Mouse (Mus musculus): ENCODE results near the gene Ces1g.

The Ces1g gene

GRCm38 (mm10) chr8:93337207-93337606 is at the start of gene Ces1g:
TSS of gene Ces1g (minus strand) at chr8:93337308.
- no peak for DNase-seq (ENCODE audit: low read depth in 2 of 2, low spot score in 2 of 2)

GRCm38 (mm10) chr8:93379625-93380024 is 42.5 kb upstream of the Ces1g start, which contains the start of gene Ces1h:
TSS of gene Ces1h (minus strand) at chr8:93379725.
- DNase-seq (ENCODE audit: low read depth in 2 of 2, low spot score in 2 of 2), result no peak

GRCm38 (mm10) chr8:93369481-93369880 is 32.4 kb upstream of the Ces1g start:
- DNase-seq (ENCODE audit: low read depth in 2 of 2, low spot score in 2 of 2), result no peak

- no peak for DNase-seq (ENCODE audit: low read depth in 2 of 2, low spot score in 2 of 2)
Measured at GRCm38 (mm10) chr8:93360113-93360512, 23.0 kb upstream of the Ces1g start.

- no peak for DNase-seq (ENCODE audit: low read depth in 2 of 2, low spot score in 2 of 2)
Measured at GRCm38 (mm10) chr8:93339531-93339930, 2.4 kb upstream of the Ces1g start.

- no peak for DNase-seq (ENCODE audit: low read depth in 2 of 2, low spot score in 2 of 2)
Measured at GRCm38 (mm10) chr8:93332703-93333102, 4.4 kb downstream of the Ces1g start.

- DNase-seq (ENCODE audit: low read depth in 2 of 2, low spot score in 2 of 2), result no peak
Measured at GRCm38 (mm10) chr8:93331151-93331550, 6.0 kb downstream of the Ces1g start.

- no peak for DNase-seq (ENCODE audit: low read depth in 2 of 2, low spot score in 2 of 2)
Measured at GRCm38 (mm10) chr8:93325123-93325522, 12.0 kb downstream of the Ces1g start.

GRCm38 (mm10) chr8:93317031-93317430 is 20.1 kb downstream of the Ces1g start:
- DNase-seq (ENCODE audit: low read depth in 2 of 2, low spot score in 2 of 2), result no peak

GRCm38 (mm10) chr8:93315557-93315956 is 21.6 kb downstream of the Ces1g start:
- no peak for DNase-seq (ENCODE audit: low read depth in 2 of 2, low spot score in 2 of 2)

GRCm38 (mm10) chr8:93283896-93284295 is 53.2 kb downstream of the Ces1g start:
- DNase-seq (ENCODE audit: low read depth in 2 of 2, low spot score in 2 of 2), result no peak

GRCm38 (mm10) chr8:93282349-93282748 is 54.8 kb downstream of the Ces1g start:
- no peak for DNase-seq (ENCODE audit: low read depth in 2 of 2, low spot score in 2 of 2)

- DNase-seq (ENCODE audit: low read depth in 2 of 2, low spot score in 2 of 2), result no peak
Measured at GRCm38 (mm10) chr8:93279556-93279955, 57.6 kb downstream of the Ces1g start, which contains the start of gene Ces1f. TSS of gene Ces1f (minus strand) at chr8:93279747.

GRCm38 (mm10) chr8:93278176-93278805 is 58.8 kb downstream of the Ces1g start:
- no peak for DNase-seq (ENCODE audit: low read depth in 2 of 2, low spot score in 2 of 2)

GRCm38 (mm10) chr8:93274609-93275008 is 62.5 kb downstream of the Ces1g start:
- DNase-seq (ENCODE audit: low read depth in 2 of 2, low spot score in 2 of 2), result no peak

GRCm38 (mm10) chr8:93273321-93273720 is 63.8 kb downstream of the Ces1g start:
- DNase-seq (ENCODE audit: low read depth in 2 of 2, low spot score in 2 of 2), result no peak

- no peak for DNase-seq (ENCODE audit: low read depth in 2 of 2, low spot score in 2 of 2)
Measured at GRCm38 (mm10) chr8:93272686-93273085, 64.4 kb downstream of the Ces1g start.

GRCm38 (mm10) chr8:93261436-93261835 is 75.7 kb downstream of the Ces1g start:
- no peak for DNase-seq (ENCODE audit: low read depth in 2 of 2, low spot score in 2 of 2)

GRCm38 (mm10) chr8:93252400-93252925 is 84.6 kb downstream of the Ces1g start:
- no peak for DNase-seq (ENCODE audit: low read depth in 2 of 2, low spot score in 2 of 2)
